Mouse (Mus musculus) kidney, adult 2 months (tissue): ENCODE measurements around the gene Galm.

Experiments used
- CTCF ChIP-seq: fragments of 200-500 bp; conservative IDR thresholded peaks from 2 replicates; pipeline ENCODE4 v1.5.1; 2011; ENCODE audit warnings: low read depth, mild to moderate bottlenecking, control low read depth, low read length, moderate library complexity, mixed read lengths; ENCODE audit not compliant: insufficient read depth, insufficient read length
- POLR2A ChIP-seq: fragments of 200-500 bp; IDR thresholded peaks from one replicate; pipeline ENCODE4 v1.6.1; 2011; ENCODE audit warnings: low read depth, low read length, control low read depth

DNA sequence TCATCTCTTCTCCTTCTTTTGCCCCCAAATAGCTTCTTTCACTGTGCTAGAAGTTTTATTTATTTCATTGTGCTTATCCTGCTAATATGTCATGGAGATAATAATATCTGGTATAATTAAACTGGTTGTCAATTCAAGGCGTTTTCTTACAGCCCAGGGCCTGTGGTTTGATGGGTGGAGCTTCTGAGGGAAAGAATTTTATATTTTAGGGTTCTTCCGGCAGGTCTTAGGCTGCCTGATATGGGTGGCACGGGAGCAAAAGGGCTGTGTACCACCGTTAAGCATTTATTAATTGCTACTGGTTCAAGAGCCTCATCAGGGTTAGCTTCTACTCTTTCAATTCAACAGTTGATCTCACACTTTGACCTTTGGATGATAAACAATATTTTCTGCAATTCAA lies 5.2 kb downstream of the Galm start:
- TF ChIP-seq POLR2A (no peak), CTCF (no peak)
